Mouse (Mus musculus): ENCODE results near the gene Lsp1. TPM values are rescaled to one million over a fixed set of nuclear protein-coding genes. Genes with fewer than 3 reads are reported as not detected.

Gene Lsp1
- polyA plus RNA-seq, 1 experiment = 2.4 TPM

DNA sequence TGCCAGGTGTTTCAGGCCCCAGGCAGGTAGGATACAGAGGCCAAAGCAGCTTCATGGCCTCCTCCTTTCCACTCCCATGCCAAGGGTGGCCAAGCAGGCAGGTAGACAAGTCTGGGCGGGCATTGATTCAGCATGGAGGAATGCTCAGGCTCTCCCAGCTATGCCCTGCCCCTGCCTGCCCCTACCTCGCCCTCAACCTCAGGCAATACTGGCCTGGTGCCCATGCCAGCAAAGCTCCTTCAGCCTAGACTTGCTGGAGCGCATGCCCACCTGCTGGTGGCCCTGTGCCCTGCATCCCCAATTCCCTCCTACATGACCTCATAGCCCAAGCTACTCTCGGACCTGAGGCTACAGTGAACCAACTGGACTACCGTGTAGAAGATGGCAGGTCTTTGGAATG is 23.3 kb upstream of the Lsp1 start:
- no peak overlapping the region for H3K27ac ChIP-seq (ENCODE audit: control insufficient read depth, insufficient read depth, low read depth, low read length)
- TF ChIP-seq CTCF (IDR thresholded peaks at IDR 0.05; ENCODE audit: control insufficient read depth, insufficient read depth, insufficient replicate concordance, low read depth, low read length) (peak; percentile 19; the same call in 1 of the 2 replicates), POLR2A (IDR thresholded peaks at IDR 0.05; ENCODE audit: control insufficient read depth, low read depth, low read length) (no peak)

DNA sequence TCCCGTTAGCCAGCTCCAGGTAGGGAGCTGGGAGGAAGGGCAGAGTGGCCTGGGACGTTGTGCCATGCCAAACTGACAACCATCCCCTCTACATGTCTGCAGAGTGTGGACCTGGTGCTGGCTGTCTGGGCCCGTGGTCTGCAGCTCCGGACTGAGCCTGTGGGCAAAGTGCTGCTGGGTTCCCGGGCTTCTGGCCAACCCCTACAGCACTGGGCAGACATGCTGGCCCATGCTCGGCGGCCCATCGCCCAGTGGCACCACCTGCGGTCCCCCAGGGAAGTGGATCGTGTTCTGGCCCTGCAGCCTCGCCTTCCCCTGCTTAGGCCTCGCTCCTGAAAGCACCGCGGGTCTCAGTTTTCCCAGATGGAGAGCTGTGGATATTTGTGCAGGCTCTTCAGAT is 20.6 kb upstream of the Lsp1 start:
- H3K36me3 ChIP-seq (ENCODE audit: control insufficient read depth, insufficient read depth, low read length) = no peaks in the 10 kb centered on the region
- no peak overlapping the region for H3K4me3 ChIP-seq (ENCODE audit: control insufficient read depth, low read depth, low read length)
- H3K27me3 ChIP-seq (ENCODE audit: control insufficient read depth, insufficient read depth, low read length) = no peaks in the 10 kb centered on the region
- no peaks in the 10 kb centered on the region; the same call in 1 of the 2 replicates for H3K4me1 ChIP-seq (ENCODE audit: control insufficient read depth, insufficient read depth, low read length)
- TF ChIP-seq CTCF (IDR thresholded peaks at IDR 0.05; ENCODE audit: control insufficient read depth, insufficient read depth, insufficient replicate concordance, low read depth, low read length) = no peak
- no peak for TF ChIP-seq POLR2A (IDR thresholded peaks at IDR 0.05; ENCODE audit: control insufficient read depth, low read depth, low read length)
- H3K27ac ChIP-seq (ENCODE audit: control insufficient read depth, insufficient read depth, low read depth, low read length) = no peak overlapping the region

More for the DNA sequence above, 23.3 kb upstream of the Lsp1 start:
- Histone ChIP-seq H3K36me3 (ENCODE audit: control insufficient read depth, insufficient read depth, low read length) (no peaks in the 10 kb centered on the region), H3K27me3 (ENCODE audit: control insufficient read depth, insufficient read depth, low read length) (no peaks in the 10 kb centered on the region), H3K4me3 (ENCODE audit: control insufficient read depth, low read depth, low read length) (no peak overlapping the region), H3K4me1 (ENCODE audit: control insufficient read depth, insufficient read depth, low read length) (no peaks in the 10 kb centered on the region; the same call in 1 of the 2 replicates)

GRCm38 (mm10) chr7:142440657-142441114 is 19.9 kb upstream of the Lsp1 start:
- Histone ChIP-seq H3K4me3 (ENCODE audit: control insufficient read depth, low read depth, low read length) (no peak overlapping the region), H3K27ac (ENCODE audit: control insufficient read depth, insufficient read depth, low read depth, low read length) (no peak overlapping the region), H3K36me3 (ENCODE audit: control insufficient read depth, insufficient read depth, low read length) (no peaks in the 10 kb centered on the region), H3K4me1 (ENCODE audit: control insufficient read depth, insufficient read depth, low read length) (no peaks in the 10 kb centered on the region; the same call in 1 of the 2 replicates), H3K27me3 (ENCODE audit: control insufficient read depth, insufficient read depth, low read length) (no peaks in the 10 kb centered on the region)
- TF ChIP-seq CTCF (IDR thresholded peaks at IDR 0.05; ENCODE audit: control insufficient read depth, insufficient read depth, insufficient replicate concordance, low read depth, low read length) (peak; percentile 23; the same call in 1 of the 2 replicates), POLR2A (IDR thresholded peaks at IDR 0.05; ENCODE audit: control insufficient read depth, low read depth, low read length) (no peak)

DNA sequence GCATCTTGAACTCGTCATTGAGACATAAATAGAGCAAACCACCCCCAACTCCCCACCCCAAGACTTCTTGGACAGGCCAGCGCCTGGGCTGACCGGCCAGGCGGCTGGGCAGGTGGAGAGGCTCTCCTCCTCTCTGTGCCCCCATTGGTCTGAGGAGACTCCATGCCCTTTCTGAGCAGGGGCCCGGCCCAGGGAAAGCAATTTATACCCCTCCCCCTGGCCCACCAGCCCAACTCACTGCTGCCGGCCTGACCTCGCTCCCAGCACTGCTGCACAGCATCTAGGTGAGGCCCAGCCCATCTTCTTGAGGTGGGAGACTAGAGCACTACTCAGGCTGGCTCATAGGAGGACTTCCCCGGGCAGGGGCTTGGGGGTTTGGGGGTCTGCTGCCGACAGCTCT is 19.0 kb upstream of the Lsp1 start, which contains the start of gene Tnni2:
Gene Tnni2, plus strand, starts transcription at position 224 of the 400 bp plus-strand sequence.
- TF ChIP-seq POLR2A (IDR thresholded peaks at IDR 0.05; ENCODE audit: control insufficient read depth, low read depth, low read length) (no peak), CTCF (IDR thresholded peaks at IDR 0.05; ENCODE audit: control insufficient read depth, insufficient read depth, insufficient replicate concordance, low read depth, low read length) (no peak)

DNA sequence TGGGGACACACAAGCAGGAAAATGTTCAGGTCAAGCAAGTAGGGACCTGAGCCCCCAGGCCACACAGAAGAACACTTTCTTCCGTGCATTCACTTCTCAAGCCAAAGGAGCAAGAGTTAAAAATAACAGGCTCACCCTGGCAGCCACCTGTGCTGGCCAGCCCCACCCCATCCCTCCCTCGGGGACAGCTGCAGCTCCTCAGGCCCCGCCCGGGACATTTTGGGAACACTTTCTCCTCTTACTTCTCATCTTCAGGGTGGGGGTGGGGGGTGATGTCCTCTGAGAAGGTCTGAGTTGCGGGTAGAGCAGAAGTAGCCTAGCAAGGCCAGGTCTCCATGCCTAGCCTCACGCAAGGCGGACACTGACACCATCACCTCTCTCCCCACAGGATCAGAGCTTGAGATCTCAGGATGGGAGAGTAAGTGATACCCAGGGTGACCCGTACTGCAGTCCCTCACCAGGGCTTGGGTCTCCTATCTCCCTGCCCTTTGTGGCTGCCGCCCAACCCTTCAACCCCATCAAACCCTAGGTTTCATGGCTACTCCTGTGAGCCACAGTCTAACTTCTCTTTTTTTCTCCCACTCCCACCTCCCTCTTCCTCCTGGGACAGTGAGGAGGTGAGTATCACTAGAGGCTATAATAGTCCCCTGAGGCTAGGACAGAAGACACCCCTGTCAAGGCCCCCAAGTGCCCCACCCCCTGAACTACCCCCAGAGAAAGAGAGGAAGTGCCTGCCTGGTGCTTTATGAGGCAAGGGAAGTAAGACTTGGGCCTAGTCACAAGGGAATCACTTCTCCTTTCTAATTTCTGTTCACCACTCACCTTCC is 18.3 kb upstream of the Lsp1 start:
- TF ChIP-seq POLR2A (IDR thresholded peaks at IDR 0.05; ENCODE audit: control insufficient read depth, low read depth, low read length) = no peak
- TF ChIP-seq CTCF (IDR thresholded peaks at IDR 0.05; ENCODE audit: control insufficient read depth, insufficient read depth, insufficient replicate concordance, low read depth, low read length) = no peak
- Histone ChIP-seq H3K27ac (ENCODE audit: control insufficient read depth, insufficient read depth, low read depth, low read length) (no peak overlapping the region), H3K36me3 (ENCODE audit: control insufficient read depth, insufficient read depth, low read length) (no peaks in the 10 kb centered on the region), H3K27me3 (ENCODE audit: control insufficient read depth, insufficient read depth, low read length) (no peaks in the 10 kb centered on the region), H3K4me3 (ENCODE audit: control insufficient read depth, low read depth, low read length) (no peak overlapping the region), H3K4me1 (ENCODE audit: control insufficient read depth, insufficient read depth, low read length) (no peaks in the 10 kb centered on the region; the same call in 1 of the 2 replicates)

More for the DNA sequence above, 19.0 kb upstream of the Lsp1 start, which contains the start of gene Tnni2:
- Histone ChIP-seq H3K36me3 (ENCODE audit: control insufficient read depth, insufficient read depth, low read length) (no peaks in the 10 kb centered on the region), H3K4me3 (ENCODE audit: control insufficient read depth, low read depth, low read length) (no peak within 1 kb of the TSS), H3K27ac (ENCODE audit: control insufficient read depth, insufficient read depth, low read depth, low read length) (no peak within 1 kb of the TSS), H3K4me1 (ENCODE audit: control insufficient read depth, insufficient read depth, low read length) (no peaks in the 10 kb centered on the region; the same call in 1 of the 2 replicates), H3K27me3 (ENCODE audit: control insufficient read depth, insufficient read depth, low read length) (no peaks in the 10 kb centered on the region)

DNA sequence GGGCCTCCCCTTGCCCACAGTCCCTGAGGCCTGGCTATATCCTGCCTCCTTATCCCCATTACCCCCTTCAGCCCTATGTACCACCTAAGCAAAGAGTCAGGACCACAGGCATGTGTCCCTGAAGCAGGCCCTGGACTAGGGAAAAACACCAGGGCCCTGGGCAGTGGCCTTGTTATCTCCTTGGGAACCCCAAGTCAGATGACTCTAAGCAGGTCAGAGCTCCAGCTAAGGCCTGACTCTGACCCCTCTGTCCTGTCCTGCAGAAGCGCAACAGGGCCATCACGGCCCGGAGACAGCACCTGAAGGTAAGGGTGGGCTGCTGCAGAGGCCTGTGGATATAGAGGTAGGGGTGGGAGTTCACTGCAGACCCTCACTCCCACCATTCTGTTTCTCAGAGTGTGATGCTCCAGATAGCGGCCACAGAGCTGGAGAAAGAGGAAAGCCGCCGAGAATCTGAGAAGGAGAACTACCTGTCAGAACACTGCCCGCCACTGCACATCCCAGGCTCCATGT is 17.6 kb upstream of the Lsp1 start:
- no peak overlapping the region for H3K4me3 ChIP-seq (ENCODE audit: control insufficient read depth, low read depth, low read length)
- no peak for TF ChIP-seq CTCF (IDR thresholded peaks at IDR 0.05; ENCODE audit: control insufficient read depth, insufficient read depth, insufficient replicate concordance, low read depth, low read length)
- no peaks in the 10 kb centered on the region for H3K27me3 ChIP-seq (ENCODE audit: control insufficient read depth, insufficient read depth, low read length)
- no peaks in the 10 kb centered on the region for H3K36me3 ChIP-seq (ENCODE audit: control insufficient read depth, insufficient read depth, low read length)
- no peak overlapping the region for H3K27ac ChIP-seq (ENCODE audit: control insufficient read depth, insufficient read depth, low read depth, low read length)
- H3K4me1 ChIP-seq (ENCODE audit: control insufficient read depth, insufficient read depth, low read length) = no peaks in the 10 kb centered on the region; the same call in 1 of the 2 replicates

DNA sequence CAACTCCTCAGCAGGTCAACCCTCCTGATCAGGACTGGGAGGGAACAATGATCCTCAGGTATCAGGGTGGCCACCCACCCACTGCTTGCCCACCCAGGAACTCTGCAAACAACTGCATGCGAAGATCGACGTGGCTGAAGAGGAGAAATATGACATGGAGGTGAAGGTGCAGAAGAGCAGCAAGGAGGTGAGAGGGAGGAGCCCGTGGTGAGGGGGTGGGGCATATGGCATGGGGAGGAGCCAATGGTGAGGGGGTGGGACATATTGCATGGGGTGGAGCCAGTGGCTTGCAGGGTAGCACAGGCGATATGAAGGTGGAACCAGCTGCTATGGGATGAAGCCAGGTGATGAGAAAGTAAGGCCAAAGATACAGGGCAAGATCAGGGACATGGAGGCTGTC is 17.1 kb upstream of the Lsp1 start:
- TF ChIP-seq CTCF (IDR thresholded peaks at IDR 0.05; ENCODE audit: control insufficient read depth, insufficient read depth, insufficient replicate concordance, low read depth, low read length) (no peak), POLR2A (IDR thresholded peaks at IDR 0.05; ENCODE audit: control insufficient read depth, low read depth, low read length) (no peak)
- Histone ChIP-seq H3K27me3 (ENCODE audit: control insufficient read depth, insufficient read depth, low read length) (no peaks in the 10 kb centered on the region), H3K4me3 (ENCODE audit: control insufficient read depth, low read depth, low read length) (no peak overlapping the region), H3K4me1 (ENCODE audit: control insufficient read depth, insufficient read depth, low read length) (no peaks in the 10 kb centered on the region; the same call in 1 of the 2 replicates), H3K36me3 (ENCODE audit: control insufficient read depth, insufficient read depth, low read length) (no peaks in the 10 kb centered on the region), H3K27ac (ENCODE audit: control insufficient read depth, insufficient read depth, low read depth, low read length) (no peak overlapping the region)
